Mouse (Mus musculus) layer of hippocampus, adult 18-20 months (tissue): ENCODE results near the gene Spata1. TPM values are rescaled to one million over a fixed set of nuclear protein-coding genes. Genes with fewer than 3 reads are reported as not detected.

Source experiments
- DNase-seq, 2 experiments: peaks; one replicate each; pipeline ENCODE4 v3.0.0; 2022; ENCODE audit warnings: low spot score in 2 of 2
- total RNA-seq, 2 experiments: library from RNA; stranded (reverse); gene quantifications; 2 replicates each; pipeline ENCODE4 v1.2.3; 2021

The Spata1 gene
- total RNA-seq, 2 experiments from 2014 or later = 2.1 to 3.2 TPM

GRCm38 (mm10) chr3:146421787-146422186, 77.8 kb downstream of the Spata1 start:
- no peak for DNase-seq

- DNase-seq = peak in 1 of 2 experiments; percentile 52
These were observed 79.5 kb downstream of the Spata1 start for GRCm38 (mm10) chr3:146419992-146420537.

- DNase-seq = no peak
These were observed 80.0 kb downstream of the Spata1 start for GRCm38 (mm10) chr3:146419534-146419933.

GRCm38 (mm10) chr3:146418901-146419300, 80.7 kb downstream of the Spata1 start:
- DNase-seq = no peak

GRCm38 (mm10) chr3:146417873-146418272, 81.7 kb downstream of the Spata1 start:
- DNase-seq = no peak

GRCm38 (mm10) chr3:146414555-146414954, 85.0 kb downstream of the Spata1 start:
- DNase-seq = no peak

- DNase-seq = peak in 1 of 2 experiments; percentile 48
These were observed 85.6 kb downstream of the Spata1 start for GRCm38 (mm10) chr3:146413992-146414391.

- peak in 1 of 2 experiments; percentile 48 for DNase-seq
These were observed 86.5 kb downstream of the Spata1 start for GRCm38 (mm10) chr3:146413016-146413415.

- DNase-seq = no peak
These were observed 87.1 kb downstream of the Spata1 start for GRCm38 (mm10) chr3:146412480-146412879.

- no peak for DNase-seq
These were observed 87.5 kb downstream of the Spata1 start for GRCm38 (mm10) chr3:146412008-146412407.

GRCm38 (mm10) chr3:146410114-146410513, 89.4 kb downstream of the Spata1 start:
- no peak for DNase-seq

Other genes starting within 250 kb of the Spata1 start
- 100 to 1,000 TPM in 1 of 2 experiments, 10 to 100 TPM in 1; 97.4 to 105 TPM for gene Ssx2ip, start 95.1 kb downstream of the Spata1 start, total RNA-seq
- gene Ctbs, start 50.0 kb downstream of the Spata1 start, total RNA-seq = 1 to 10 TPM; 5.9 to 7.7 TPM
- gene Gng5, start 54 bp upstream of the Spata1 start, total RNA-seq = 10 to 100 TPM; 40.1 to 45.0 TPM
- gene Rpf1, start 21.7 kb upstream of the Spata1 start, total RNA-seq = 10 to 100 TPM; 16.7 to 18.7 TPM
- under 1 TPM in 1 of 2 experiments, not detected in 1; 0.45 TPM for gene Uox, start 70.7 kb upstream of the Spata1 start, total RNA-seq
- not detected for gene Dnase2b, start 115.8 kb upstream of the Spata1 start, total RNA-seq
- not detected for gene 4930503B20Rik, start 151.6 kb upstream of the Spata1 start, total RNA-seq
- not detected for gene Samd13, start 185.8 kb upstream of the Spata1 start, total RNA-seq